Mouse (Mus musculus): Measurements from ENCODE around the gene Olfr366. TPM values are rescaled to one million over a fixed set of nuclear protein-coding genes. Genes with fewer than 3 reads are reported as not detected.
"Not testable (repeated sequence)": the region's sequence is repeated elsewhere in the genome, so short reads cannot be mapped to it uniquely, and the experiment has no call there.

The Olfr366 gene
- not detected in 2 replicates for total RNA-seq (2015)
- not detected in 2 replicates for total RNA-seq (2017)

DNA sequence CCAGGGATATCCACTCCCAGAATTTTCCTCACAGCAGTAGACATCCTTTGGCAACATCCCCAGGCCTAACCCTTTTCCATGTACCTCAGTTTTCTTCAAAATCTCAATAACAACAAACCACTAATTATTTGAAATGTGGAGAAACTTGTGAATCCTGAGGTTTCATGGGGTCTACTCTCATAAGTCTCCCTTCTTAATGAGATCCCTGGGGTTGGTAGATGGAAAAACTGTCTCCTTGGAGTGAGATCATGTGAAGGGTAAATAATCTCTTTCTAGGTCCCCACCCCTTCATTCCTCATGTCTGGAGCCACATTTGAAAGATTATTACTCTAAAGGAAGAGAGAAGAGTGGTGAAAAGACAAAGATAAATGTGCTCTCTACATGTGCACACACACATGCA, at the start of gene Olfr366:
TSS of gene Olfr366 (plus strand) at position 301 of the 400 bp plus-strand sequence.
- no peak for ATAC-seq (ENCODE audit: poor library complexity, severe bottlenecking)

DNA sequence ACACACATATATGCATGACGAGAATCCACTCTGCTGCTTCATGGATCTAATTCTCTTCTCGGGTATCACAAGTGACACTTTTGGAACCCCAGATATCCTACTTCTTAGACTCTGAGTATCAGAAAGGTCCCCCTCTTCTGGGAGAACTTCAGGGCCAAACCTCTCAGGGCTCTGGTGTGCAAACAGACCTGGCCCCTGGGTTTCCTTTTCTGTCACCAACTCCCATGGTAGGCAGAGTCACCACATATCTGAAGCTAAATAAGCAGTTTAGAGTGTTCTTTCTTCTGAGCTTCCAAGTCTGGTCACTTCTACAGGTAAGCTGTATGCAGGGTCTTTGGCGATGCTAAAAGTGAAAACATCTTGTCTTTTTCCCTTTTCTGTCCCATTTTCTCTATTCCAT, 23.5 kb upstream of the Olfr366 start, which contains the start of gene Olfr365:
TSS of gene Olfr365 (plus strand) at position 301 of the 400 bp plus-strand sequence.
- no peak for ATAC-seq (ENCODE audit: poor library complexity, severe bottlenecking)

DNA sequence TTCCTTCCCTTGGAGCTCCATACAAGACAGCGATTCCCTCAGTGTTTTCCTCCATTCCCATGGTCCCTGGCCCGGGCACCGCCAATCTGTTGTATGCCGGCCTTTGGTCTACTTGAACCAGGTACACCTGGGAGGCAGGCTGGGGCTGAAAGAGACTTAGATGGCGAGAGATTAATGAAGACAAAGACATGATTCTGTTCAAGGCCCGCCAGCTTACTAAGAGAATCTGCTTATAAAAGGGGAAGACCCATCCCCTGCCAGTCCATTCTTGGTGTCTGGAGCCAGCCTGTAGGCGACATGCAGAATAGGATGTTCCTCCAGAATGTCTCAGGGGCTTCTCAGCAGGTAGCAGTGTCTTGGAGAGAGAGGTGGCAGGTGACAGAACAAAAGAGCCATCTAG, 50.4 kb downstream of the Olfr366 start:
- ATAC-seq (ENCODE audit: poor library complexity, severe bottlenecking): not testable (repeated sequence)

Other genes with a start within 250 kb of the Olfr366 start
- not detected in 2 replicates for gene Olfr357, start 217.7 kb upstream of the Olfr366 start, total RNA-seq (2015)
- not detected in 2 replicates for gene Olfr357, start 217.7 kb upstream of the Olfr366 start, total RNA-seq (2017)
- not detected in 2 replicates for gene Olfr358, start 202.2 kb upstream of the Olfr366 start, total RNA-seq (2015)
- gene Olfr358, start 202.2 kb upstream of the Olfr366 start, total RNA-seq (2017): not detected in 2 replicates
- not detected in 2 replicates for gene Olfr360, start 145.8 kb upstream of the Olfr366 start, total RNA-seq (2015)
- not detected in 2 replicates for gene Olfr360, start 145.8 kb upstream of the Olfr366 start, total RNA-seq (2017)
- gene Olfr361, start 122.3 kb upstream of the Olfr366 start, total RNA-seq (2015): not detected in 2 replicates
- not detected in 2 replicates for gene Olfr361, start 122.3 kb upstream of the Olfr366 start, total RNA-seq (2017)
- not detected in 2 replicates for gene Olfr362, start 93.7 kb upstream of the Olfr366 start, total RNA-seq (2015)
- gene Olfr362, start 93.7 kb upstream of the Olfr366 start, total RNA-seq (2017): not detected in 2 replicates
- gene Olfr364-ps1, start 72.3 kb upstream of the Olfr366 start, total RNA-seq (2015): not detected in 2 replicates
- not detected in 2 replicates for gene Olfr364-ps1, start 72.3 kb upstream of the Olfr366 start, total RNA-seq (2017)
- not detected in 2 replicates for gene Olfr365, start 23.4 kb upstream of the Olfr366 start, total RNA-seq (2015)
- gene Olfr365, start 23.4 kb upstream of the Olfr366 start, total RNA-seq (2017): not detected in 2 replicates
- not detected in 2 replicates for gene Olfr368, start 114.9 kb downstream of the Olfr366 start, total RNA-seq (2015)
- gene Olfr368, start 114.9 kb downstream of the Olfr366 start, total RNA-seq (2017): not detected in 2 replicates
- 17.6 and 23.0 TPM in 2 replicates for gene Pdcl, start 147.8 kb downstream of the Olfr366 start, total RNA-seq (2015)
- 75.0 and 84.4 TPM in 2 replicates for gene Pdcl, start 147.8 kb downstream of the Olfr366 start, total RNA-seq (2017)
- gene Rc3h2, start 211.3 kb downstream of the Olfr366 start, total RNA-seq (2015): 30.6 and 31.1 TPM in 2 replicates
- 37.3 and 42.5 TPM in 2 replicates for gene Rc3h2, start 211.3 kb downstream of the Olfr366 start, total RNA-seq (2017)
- 6.2 and 6.4 TPM in 2 replicates for gene Zbtb26, start 231.6 kb downstream of the Olfr366 start, total RNA-seq (2015)
- gene Zbtb26, start 231.6 kb downstream of the Olfr366 start, total RNA-seq (2017): 5.9 and 6.3 TPM in 2 replicates
- 16.2 and 18.4 TPM in 2 replicates for gene Zbtb6, start 231.6 kb downstream of the Olfr366 start, total RNA-seq (2015)
- gene Zbtb6, start 231.6 kb downstream of the Olfr366 start, total RNA-seq (2017): 23.1 and 24.8 TPM in 2 replicates
- gene Rabgap1, start 231.7 kb downstream of the Olfr366 start, total RNA-seq (2015): 21.6 and 28.3 TPM in 2 replicates
- 29.9 and 37.6 TPM in 2 replicates for gene Rabgap1, start 231.7 kb downstream of the Olfr366 start, total RNA-seq (2017)

Data from megakaryocyte, adult 5-6 weeks (primary cell).